Mouse (Mus musculus) midbrain, embryonic 16.5 days (tissue): ENCODE measurements around the gene Trrap. TPM values are rescaled to one million over a fixed set of nuclear protein-coding genes. Genes with fewer than 3 reads are reported as not detected.

Experiments used
- ATAC-seq: fragments of 200-750 bp; cut with Nextera tagmentation; 2 replicates; pipeline ENCODE4 v1.8.0; 2017; ENCODE audit warnings: moderate TSS enrichment
- H3K27ac ChIP-seq: fragments of 300-500 bp; sonication (generic); 2 replicates; pipeline ENCODE4 v1.5.1; 2014; ENCODE audit warnings: mild to moderate bottlenecking, low read length, mixed read lengths
- H3K27me3 ChIP-seq: fragments of 300-500 bp; sonication (generic); 2 replicates; pipeline ENCODE4 v1.6.1; 2014; ENCODE audit warnings: low read depth, low read length, mixed read lengths; ENCODE audit not compliant: control insufficient read depth, insufficient read depth
- H3K36me3 ChIP-seq: fragments of 300-500 bp; sonication (generic); 2 replicates; pipeline ENCODE4 v1.6.1; 2014; ENCODE audit warnings: mild to moderate bottlenecking, low read length, moderate library complexity, mixed read lengths; ENCODE audit not compliant: control insufficient read depth, insufficient read depth
- H3K4me1 ChIP-seq: fragments of 300-500 bp; sonication (generic); 2 replicates; pipeline ENCODE4 v1.6.1; 2014; ENCODE audit warnings: mild to moderate bottlenecking, low read length, mixed read lengths; ENCODE audit not compliant: control insufficient read depth, insufficient read depth
- H3K4me2 ChIP-seq: fragments of 300-500 bp; sonication (generic); 2 replicates; pipeline ENCODE4 v1.6.1; 2014; ENCODE audit warnings: mild to moderate bottlenecking, low read length, mixed read lengths
- H3K4me3 ChIP-seq: fragments of 300-500 bp; sonication (generic); 2 replicates; pipeline ENCODE4 v1.5.1; 2014; ENCODE audit warnings: low read depth, mild to moderate bottlenecking, low read length, moderate library complexity, mixed read lengths
- H3K9ac ChIP-seq: fragments of 300-500 bp; sonication (generic); 2 replicates; pipeline ENCODE4 v1.6.1; 2014; ENCODE audit warnings: low read depth, low read length, mixed read lengths
- H3K9me3 ChIP-seq: fragments of 300-500 bp; sonication (generic); replicated peaks from 2 replicates; pipeline ENCODE4 v1.6.1; 2014; ENCODE audit warnings: mild to moderate bottlenecking, low read length, mixed read lengths; ENCODE audit not compliant: control insufficient read depth, poor library complexity, severe bottlenecking
- WGBS: fragments of 180-500 bp; shearing (Covaris S2); extraction: QIAGEN DNeasy Blood & Tissue Kit; methylation state at CpG from one replicate; pipeline ENCODE4 v1.1.7; 2014; 5-methylcytosine and 5-hydroxymethylcytosine counted together
- polyA plus RNA-seq: library from polyadenylated mRNA; unstranded; fragments of >200 nt; fragmentation: Nextera tagmentation; extraction: Ambion mirVana; gene quantifications from 2 replicates; pipeline ENCODE4 v1.2.1, GENCODE M21; 2015

Gene Trrap
- polyA plus RNA-seq, 1 experiment from 2014 or later: 71.4 TPM

GRCm38 (mm10) chr5:144734949-144735348 is 32.6 kb upstream of the Trrap start:
- H3K4me1 ChIP-seq: no peaks in the 10 kb centered on the region
- no peak overlapping the region for H3K4me3 ChIP-seq
- peak; percentile 72 for ATAC-seq
- no peak overlapping the region for H3K4me2 ChIP-seq
- no peak overlapping the region for H3K9ac ChIP-seq
- no peaks in the 10 kb centered on the region for H3K9me3 ChIP-seq
- peaks cover 17% of the 10 kb centered on the region; the same call in 1 of the 2 replicates for H3K36me3 ChIP-seq
- no peaks in the 10 kb centered on the region for H3K27me3 ChIP-seq
- 30% methylated on average over 8 of the region's 8 CpGs for WGBS
- no peak overlapping the region for H3K27ac ChIP-seq

GRCm38 (mm10) chr5:144737101-144737500 is 30.4 kb upstream of the Trrap start:
- H3K27me3 ChIP-seq: no peaks in the 10 kb centered on the region
- H3K9me3 ChIP-seq: no peaks in the 10 kb centered on the region
- H3K27ac ChIP-seq: no peak overlapping the region
- H3K36me3 ChIP-seq: peaks cover 34% of the 10 kb centered on the region
- no peak overlapping the region for H3K4me3 ChIP-seq
- no peak overlapping the region for H3K9ac ChIP-seq
- H3K4me2 ChIP-seq: no peak overlapping the region
- 90% methylated on average over 14 of the region's 14 CpGs for WGBS
- ATAC-seq: no peak
- H3K4me1 ChIP-seq: no peaks in the 10 kb centered on the region

DNA sequence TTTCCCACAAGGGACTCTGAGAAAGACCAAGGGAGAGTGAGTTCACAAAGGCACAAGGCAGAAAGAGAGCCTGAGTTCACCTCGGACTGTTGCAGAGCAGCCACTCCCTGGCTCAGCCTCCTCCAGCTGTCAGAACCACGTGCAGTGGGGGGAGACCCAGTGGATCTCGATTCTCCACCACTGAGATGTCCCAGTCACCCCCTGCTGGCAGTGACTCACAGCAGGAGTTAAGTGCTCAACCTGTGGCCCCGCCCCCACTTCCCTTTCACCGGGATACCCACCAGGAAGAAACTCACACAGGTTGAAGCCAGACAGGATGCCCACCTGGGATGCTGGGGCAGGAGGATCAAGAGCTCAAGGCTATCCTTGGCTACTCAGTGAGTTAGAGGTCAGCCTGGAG is 15.1 kb upstream of the Trrap start:
- H3K9me3 ChIP-seq: no peaks in the 10 kb centered on the region
- H3K27me3 ChIP-seq: no peaks in the 10 kb centered on the region
- ATAC-seq: no peak
- H3K9ac ChIP-seq: no peak overlapping the region
- H3K27ac ChIP-seq: no peak overlapping the region
- H3K4me3 ChIP-seq: no peak overlapping the region
- H3K36me3 ChIP-seq: peaks cover 29% of the 10 kb centered on the region
- H3K4me2 ChIP-seq: no peak overlapping the region
- WGBS: 15% methylated on average over 5 of the region's 5 CpGs
- peaks cover 5% of the 10 kb centered on the region; the same call in 1 of the 2 replicates for H3K4me1 ChIP-seq

- ATAC-seq: no peak
- Histone ChIP-seq H3K36me3 (peaks cover 28% of the 10 kb centered on the region), H3K9me3 (no peaks in the 10 kb centered on the region), H3K9ac (no peak overlapping the region), H3K27me3 (no peaks in the 10 kb centered on the region), H3K27ac (no peak overlapping the region), H3K4me2 (no peak overlapping the region), H3K4me1 (peaks cover 10% of the 10 kb centered on the region), H3K4me3 (no peak overlapping the region)
- WGBS: 64% methylated on average over 7 of the region's 7 CpGs
Measured at GRCm38 (mm10) chr5:144753041-144753440, 14.5 kb upstream of the Trrap start.

GRCm38 (mm10) chr5:144755191-144755590 is 12.3 kb upstream of the Trrap start:
- H3K4me1 ChIP-seq: peaks cover 30% of the 10 kb centered on the region
- WGBS: 87% methylated on average over 10 of the region's 10 CpGs
- no peaks in the 10 kb centered on the region for H3K9me3 ChIP-seq
- H3K4me2 ChIP-seq: no peak overlapping the region
- peaks cover 13% of the 10 kb centered on the region for H3K36me3 ChIP-seq
- H3K9ac ChIP-seq: no peak overlapping the region
- H3K4me3 ChIP-seq: no peak overlapping the region
- ATAC-seq: no peak
- H3K27ac ChIP-seq: no peak overlapping the region
- no peaks in the 10 kb centered on the region for H3K27me3 ChIP-seq

DNA sequence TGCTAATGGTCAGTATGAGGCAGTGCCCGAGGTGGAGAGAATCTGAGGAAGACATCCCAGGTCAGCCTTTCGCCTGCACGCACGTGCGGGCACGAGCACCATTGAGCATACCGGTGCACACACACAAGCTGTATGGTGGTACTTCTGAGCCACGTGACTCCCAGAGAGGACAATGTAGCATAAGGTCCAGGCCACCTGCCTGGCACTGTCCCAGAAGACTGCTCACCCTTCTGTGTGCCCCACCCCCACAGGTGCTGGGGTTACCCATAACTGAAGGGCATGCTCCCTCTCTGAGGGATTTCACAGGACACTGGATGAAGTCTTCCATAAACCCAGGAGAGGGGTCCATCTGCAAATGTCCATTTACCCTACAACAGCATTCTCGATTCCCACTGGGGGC is 10.1 kb upstream of the Trrap start:
- no peak for ATAC-seq
- H3K27ac ChIP-seq: no peak overlapping the region; the same call in 1 of the 2 replicates
- WGBS: 90% methylated on average over 9 of the region's 9 CpGs
- peak overlapping the region; percentile 65 for H3K4me2 ChIP-seq
- no peaks in the 10 kb centered on the region for H3K9me3 ChIP-seq
- peaks cover 7% of the 10 kb centered on the region for H3K36me3 ChIP-seq
- peaks cover 33% of the 10 kb centered on the region for H3K4me1 ChIP-seq
- no peak overlapping the region for H3K9ac ChIP-seq
- H3K27me3 ChIP-seq: no peaks in the 10 kb centered on the region
- no peak overlapping the region for H3K4me3 ChIP-seq

DNA sequence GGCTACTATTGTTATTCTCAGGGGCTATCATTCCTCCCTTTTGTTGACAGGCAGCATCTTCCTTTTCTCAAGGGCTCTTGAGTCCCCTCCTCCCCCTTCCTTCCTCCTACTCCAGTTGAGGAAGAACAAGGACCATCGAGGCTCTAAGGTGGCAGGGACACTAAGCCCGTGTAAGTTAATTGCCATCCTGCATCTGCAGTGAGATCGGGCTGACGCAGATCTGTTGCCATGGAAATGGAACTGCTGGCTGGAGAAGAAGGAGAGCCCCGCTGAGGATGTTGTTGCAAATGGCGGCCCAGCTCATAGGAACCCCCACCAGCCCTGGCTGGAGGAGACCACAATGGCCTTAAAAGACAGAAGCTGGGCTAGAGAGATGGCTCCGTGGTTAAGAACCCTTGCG is 9.1 kb upstream of the Trrap start:
- Histone ChIP-seq H3K36me3 (peaks cover 5% of the 10 kb centered on the region), H3K27me3 (no peaks in the 10 kb centered on the region), H3K4me2 (peak overlapping the region; percentile 65), H3K4me3 (peak overlapping the region; percentile 75), H3K27ac (peak overlapping the region; percentile 87), H3K9ac (peak overlapping the region; percentile 50), H3K4me1 (peaks cover 33% of the 10 kb centered on the region), H3K9me3 (no peaks in the 10 kb centered on the region)
- ATAC-seq: peak; percentile 33
- 4% methylated on average over 8 of the region's 8 CpGs for WGBS

DNA sequence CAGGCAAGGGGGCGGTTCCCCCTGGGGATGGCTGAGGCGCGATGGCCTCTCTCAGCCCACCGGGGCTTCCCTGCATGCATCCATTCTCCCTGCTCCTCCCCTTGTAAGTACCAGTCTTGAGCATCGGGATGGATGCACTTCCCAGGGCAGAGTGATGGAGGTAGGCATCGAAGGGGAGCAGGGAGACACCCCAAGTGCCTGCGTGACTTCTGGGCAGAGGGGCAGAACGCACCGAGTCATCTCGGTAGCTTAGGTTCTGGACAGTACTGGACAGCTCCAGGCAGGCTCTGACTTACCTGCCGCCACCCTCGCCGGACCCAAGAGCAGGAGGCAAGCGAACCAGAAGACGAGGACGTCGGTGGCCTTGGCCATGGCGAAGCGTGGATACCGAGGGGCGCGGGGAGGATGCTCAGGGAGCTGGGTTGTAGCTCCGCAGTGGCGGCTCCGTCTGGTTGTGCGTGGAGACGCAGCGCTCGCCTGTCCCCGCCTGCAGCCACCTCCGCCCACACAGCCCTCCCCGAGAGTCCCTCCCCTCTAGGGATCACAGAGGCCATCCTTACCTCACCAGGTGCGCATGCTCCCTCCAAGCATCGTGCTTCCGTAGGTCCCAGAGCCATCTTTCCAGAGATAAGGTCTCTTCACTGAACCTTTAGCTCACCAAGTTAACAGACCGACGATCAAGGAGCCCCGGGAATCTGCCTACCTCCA is 6.2 kb upstream of the Trrap start, which contains the start of gene Tmem130:
Tmem130 (minus strand) TSS at position 658 of the 708 bp plus-strand sequence.
- peak within 1 kb of the TSS; percentile 93 for H3K27ac ChIP-seq
- WGBS: 1% methylated on average over 38 of the region's 38 CpGs
- peak within 1 kb of the TSS; percentile 96 for H3K9ac ChIP-seq
- H3K4me2 ChIP-seq: peak within 1 kb of the TSS; percentile 65
- no peaks in the 10 kb centered on the region for H3K9me3 ChIP-seq
- no peaks in the 10 kb centered on the region for H3K36me3 ChIP-seq
- peaks cover 33% of the 10 kb centered on the region for H3K4me1 ChIP-seq
- H3K4me3 ChIP-seq: peak within 1 kb of the TSS; percentile 75
- no peaks in the 10 kb centered on the region for H3K27me3 ChIP-seq
- peak; percentile 94 for ATAC-seq

GRCm38 (mm10) chr5:144766026-144766425 is 1.5 kb upstream of the Trrap start:
- Histone ChIP-seq H3K4me2 (no peak overlapping the region), H3K9ac (no peak overlapping the region), H3K9me3 (no peaks in the 10 kb centered on the region), H3K27me3 (no peaks in the 10 kb centered on the region), H3K27ac (no peak overlapping the region), H3K4me1 (peaks cover 16% of the 10 kb centered on the region), H3K36me3 (no peaks in the 10 kb centered on the region), H3K4me3 (no peak overlapping the region)
- no peak for ATAC-seq
- 82% methylated on average over 7 of the region's 7 CpGs for WGBS
